Mouse (Mus musculus) c-Kit-positive CD71-negative TER-119-negative erythroid progenitor cells, embryonic 14.5 days (primary cell): ENCODE results near the gene Trappc11.

Experiments
- DNase-seq: peaks from one replicate; pipeline ENCODE4 v3.0.0-alpha.2; 2013; ENCODE audit warnings: low read depth

The Trappc11 gene

GRCm38 (mm10) chr8:47533344-47534125, at the start of gene Trappc11, which contains the start of gene Rwdd4a:
Gene Trappc11 (minus strand): TSS chr8:47533470.
Gene Rwdd4a (plus strand): TSS chr8:47533664.
- peak; percentile 90 for DNase-seq

- DNase-seq, result no peak
Observed at GRCm38 (mm10) chr8:47581454-47581853, 48.2 kb upstream of the Trappc11 start.

GRCm38 (mm10) chr8:47573482-47573881, 40.2 kb upstream of the Trappc11 start:
- no peak for DNase-seq

- DNase-seq, result no peak
Observed at GRCm38 (mm10) chr8:47570161-47570560, 36.9 kb upstream of the Trappc11 start.

- DNase-seq, result no peak
Observed at GRCm38 (mm10) chr8:47568098-47568497, 34.8 kb upstream of the Trappc11 start.

GRCm38 (mm10) chr8:47566551-47566950, 33.3 kb upstream of the Trappc11 start:
- DNase-seq, result no peak

- no peak for DNase-seq
Observed at GRCm38 (mm10) chr8:47560801-47561200, 27.5 kb upstream of the Trappc11 start.

- no peak for DNase-seq
Observed at GRCm38 (mm10) chr8:47558274-47558673, 25.0 kb upstream of the Trappc11 start.

GRCm38 (mm10) chr8:47556446-47556845, 23.2 kb upstream of the Trappc11 start:
- no peak for DNase-seq

GRCm38 (mm10) chr8:47553613-47554012, 20.3 kb upstream of the Trappc11 start:
- peak; percentile 34 for DNase-seq

- no peak for DNase-seq
Observed at GRCm38 (mm10) chr8:47547102-47547501, 13.8 kb upstream of the Trappc11 start.

GRCm38 (mm10) chr8:47544094-47544493, 10.8 kb upstream of the Trappc11 start:
- DNase-seq, result no peak

- no peak for DNase-seq
Observed at GRCm38 (mm10) chr8:47542746-47543145, 9.5 kb upstream of the Trappc11 start.

- DNase-seq, result no peak
Observed at GRCm38 (mm10) chr8:47538323-47538722, 5.1 kb upstream of the Trappc11 start.

GRCm38 (mm10) chr8:47528094-47528493, 5.2 kb downstream of the Trappc11 start:
- DNase-seq, result no peak

GRCm38 (mm10) chr8:47513601-47514000, 19.7 kb downstream of the Trappc11 start:
- DNase-seq, result no peak

GRCm38 (mm10) chr8:47510930-47511329, 22.3 kb downstream of the Trappc11 start:
- DNase-seq, result no peak

GRCm38 (mm10) chr8:47505431-47505830, 27.8 kb downstream of the Trappc11 start:
- DNase-seq, result no peak

GRCm38 (mm10) chr8:47502546-47502945, 30.7 kb downstream of the Trappc11 start:
- no peak for DNase-seq

- DNase-seq, result no peak
Observed at GRCm38 (mm10) chr8:47501994-47502393, 31.3 kb downstream of the Trappc11 start.

GRCm38 (mm10) chr8:47495428-47495827, 37.8 kb downstream of the Trappc11 start:
- no peak for DNase-seq

- DNase-seq, result no peak
Observed at GRCm38 (mm10) chr8:47494602-47495153, 38.6 kb downstream of the Trappc11 start.

- no peak for DNase-seq
Observed at GRCm38 (mm10) chr8:47493106-47493505, 40.2 kb downstream of the Trappc11 start.

GRCm38 (mm10) chr8:47487231-47487630, 46.0 kb downstream of the Trappc11 start:
- no peak for DNase-seq
